Mouse (Mus musculus) gastrocnemius, postnatal 10 days (tissue): ENCODE measurements around the gene Ptger1. TPM values are rescaled to one million over a fixed set of nuclear protein-coding genes. Genes with fewer than 3 reads are reported as not detected.

Experiments used
- DNase-seq: peaks from one replicate; pipeline ENCODE4 v3.0.0; 2021; ENCODE audit warnings: mixed read lengths
- total RNA-seq, 2 experiments: library from RNA; stranded (reverse); gene quantifications; 2 replicates each; pipeline ENCODE4 v1.2.3; 2021

Ptger1 gene
- total RNA-seq, 2 experiments from 2014 or later = 0.14 to 0.38 TPM

DNA sequence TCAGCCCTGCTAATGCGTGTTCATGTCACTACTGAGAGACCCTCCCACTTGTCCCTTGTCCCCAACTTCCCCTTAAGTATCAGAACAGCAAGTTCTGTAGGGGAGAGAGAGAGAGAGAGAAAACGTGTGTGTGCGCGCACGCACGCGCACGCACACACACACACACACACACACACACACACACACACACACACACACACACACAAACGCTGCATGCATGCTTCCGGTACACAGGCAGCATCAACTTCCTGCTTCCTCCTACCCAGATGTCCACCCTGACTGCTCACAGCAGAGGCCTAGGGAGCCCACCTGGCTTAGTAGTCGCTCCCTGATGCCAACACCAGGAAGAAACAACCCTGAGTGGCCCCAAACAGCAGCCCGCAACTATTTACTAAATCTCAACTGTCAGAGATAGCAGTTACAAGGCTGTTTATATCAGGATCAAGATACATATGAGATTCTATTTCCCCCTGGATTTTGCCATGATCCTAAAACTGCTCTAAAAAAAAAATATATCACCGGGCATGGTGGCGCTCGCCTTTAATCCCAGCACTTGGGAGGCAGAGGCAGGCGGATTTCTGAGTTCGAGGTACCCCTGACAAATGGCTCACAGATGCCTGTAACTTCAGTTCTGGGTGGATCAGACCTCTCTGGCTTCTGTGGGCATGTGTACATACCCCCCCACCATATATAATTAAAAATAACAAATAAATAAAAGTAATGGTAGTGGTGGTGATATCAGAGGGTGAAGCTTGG is 29.1 kb downstream of the Ptger1 start:
- no peak for DNase-seq

DNA sequence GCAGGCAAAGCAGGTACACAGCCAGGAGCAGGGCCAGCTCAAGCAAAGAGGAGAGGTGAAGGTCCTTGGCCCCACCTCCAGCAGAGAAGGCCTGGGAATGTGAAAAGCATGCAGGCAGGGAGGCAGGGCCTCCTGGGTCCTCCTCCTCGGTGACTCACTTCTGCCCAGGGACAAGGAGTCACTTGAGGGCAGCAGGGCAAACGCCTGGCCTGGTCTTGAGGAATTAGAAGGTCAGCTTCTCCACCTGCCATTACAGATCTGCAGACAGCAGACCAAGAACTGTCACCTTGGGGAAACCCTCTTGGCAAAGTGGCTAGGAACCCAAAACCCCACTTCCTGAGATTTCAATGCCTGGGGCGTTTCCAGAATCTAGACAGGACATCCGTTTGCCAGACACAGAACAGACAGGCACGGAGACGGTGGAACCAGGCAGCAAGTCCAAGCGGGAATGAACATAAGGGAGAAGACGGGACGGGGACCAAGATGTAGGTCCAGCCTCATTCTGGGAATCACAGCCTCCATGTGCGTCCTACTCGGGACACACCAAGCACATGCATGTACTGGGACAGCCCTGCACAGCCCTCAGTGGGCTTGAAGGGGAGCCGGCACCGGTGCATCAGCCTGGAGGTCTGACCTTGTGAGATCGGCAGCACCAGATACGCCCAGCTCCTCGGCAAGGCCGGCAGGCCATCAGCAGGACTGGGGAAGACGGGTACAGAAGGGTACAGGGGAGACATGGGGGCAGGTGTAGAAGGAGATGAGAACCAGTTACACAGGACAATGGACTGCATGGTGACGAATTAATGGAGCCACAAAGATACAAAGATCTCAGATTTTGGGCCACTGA is 31.1 kb downstream of the Ptger1 start:
- no peak for DNase-seq

DNA sequence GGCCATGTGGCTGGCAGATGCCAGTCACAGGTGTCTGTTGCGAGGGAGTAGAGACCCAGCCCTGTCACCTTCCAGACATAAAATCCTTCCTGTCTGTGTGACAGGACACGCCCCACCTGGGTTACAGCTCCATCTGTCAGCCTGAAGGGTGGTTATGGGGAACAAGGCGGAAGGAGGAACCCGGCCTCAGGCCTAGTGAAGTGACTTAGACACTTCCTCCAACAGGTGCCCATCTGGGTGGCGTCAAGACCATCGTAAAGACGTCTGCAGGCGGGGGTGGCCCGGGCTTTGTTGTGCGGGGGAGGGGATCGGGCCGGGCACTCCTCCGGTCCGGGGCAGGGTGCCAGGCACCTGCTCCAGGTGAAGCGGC is 31.8 kb downstream of the Ptger1 start:
- DNase-seq = peak; percentile 47

DNA sequence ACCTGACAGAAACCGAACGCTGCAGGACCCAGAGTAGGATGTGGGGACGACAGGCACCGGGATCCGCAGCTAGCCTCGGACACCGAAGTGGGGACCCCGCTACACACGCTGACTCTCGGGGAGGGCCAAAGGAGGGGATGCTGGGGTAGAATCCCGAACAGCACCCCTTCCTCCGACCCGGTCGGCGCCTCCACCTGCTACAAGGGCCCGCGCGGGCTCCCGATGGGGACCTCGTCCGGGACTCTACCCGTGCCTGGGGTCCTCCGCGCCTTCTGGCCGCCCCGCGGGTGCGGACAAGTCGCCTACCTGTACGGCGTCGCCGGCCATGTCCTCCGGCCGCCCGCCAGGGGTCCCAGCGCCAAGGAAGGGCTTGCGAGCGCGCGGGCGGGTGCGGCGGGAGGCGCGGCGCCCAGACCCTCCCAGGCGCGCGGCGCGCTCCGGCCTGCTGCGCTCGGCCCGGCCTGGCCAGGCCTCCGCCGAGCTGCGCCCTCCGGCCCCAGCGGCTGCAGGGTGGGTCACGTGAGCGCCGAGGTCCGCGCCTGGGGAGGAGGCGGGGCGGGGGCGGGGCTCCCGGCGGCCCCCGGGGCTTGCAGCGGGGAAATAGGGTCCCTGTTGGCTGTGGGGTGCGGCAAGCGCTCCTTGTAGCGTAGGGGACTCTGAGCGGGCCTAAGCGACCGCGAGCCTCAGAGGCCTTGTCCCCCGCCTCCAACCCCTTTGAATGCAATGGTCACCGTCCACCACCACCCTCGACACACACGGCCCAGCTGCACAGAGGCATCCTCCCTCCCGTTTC is 32.4 kb downstream of the Ptger1 start, which contains the start of gene Pkn1:
TSS of gene Pkn1 (minus strand) at position 519 of the 793 bp plus-strand sequence.
- DNase-seq = peak; percentile 82

DNA sequence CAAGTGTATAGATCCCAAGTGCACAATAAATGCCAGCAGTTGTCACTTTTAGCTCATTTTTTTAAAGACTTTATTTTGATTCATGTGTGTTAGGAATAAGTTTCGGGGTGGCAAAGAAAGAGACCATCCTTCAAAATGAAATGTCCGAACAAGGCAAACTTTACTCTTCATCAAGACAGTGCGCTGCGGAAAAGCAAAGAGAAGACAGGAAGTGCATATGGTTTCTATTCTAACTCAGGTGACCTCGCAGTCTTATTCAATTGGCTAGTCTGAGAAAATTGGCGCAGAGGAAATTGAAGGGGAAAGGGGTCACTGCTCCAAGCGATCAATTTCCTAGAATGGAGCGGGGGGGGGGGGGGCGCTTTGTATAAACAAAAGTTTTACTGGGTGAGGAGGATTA is 33.1 kb downstream of the Ptger1 start:
- DNase-seq = no peak

DNA sequence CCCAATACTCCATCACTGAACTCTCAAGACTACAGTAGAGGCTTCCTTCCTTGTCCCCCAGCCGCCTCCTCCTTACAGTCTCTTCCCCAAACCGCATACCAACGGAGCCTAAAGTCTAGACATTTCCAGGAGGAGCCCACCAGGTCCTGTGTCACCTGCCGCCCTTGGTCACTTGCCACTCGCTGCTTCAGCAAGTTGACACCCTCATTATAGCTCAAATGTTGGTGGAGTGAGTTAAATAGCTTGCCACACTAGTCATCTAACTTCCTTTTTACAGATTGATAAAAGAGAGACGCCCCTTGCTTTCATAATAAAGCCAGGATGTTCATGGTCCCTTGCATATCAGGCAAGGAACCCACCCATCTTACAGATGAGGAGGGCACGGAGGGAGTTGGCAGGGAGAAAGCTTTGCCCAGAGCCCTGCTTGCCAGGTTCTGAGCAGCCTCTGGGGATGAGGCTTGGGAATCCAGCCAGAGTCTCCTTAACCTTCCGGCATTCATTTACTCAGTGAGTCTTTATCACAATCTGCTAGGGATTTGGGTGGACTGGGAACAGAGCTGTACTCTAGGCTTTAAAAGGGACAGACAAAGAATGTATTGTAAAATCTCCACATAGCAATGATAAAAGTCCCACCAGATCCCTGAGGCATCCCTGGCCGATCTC is 34.1 kb downstream of the Ptger1 start:
- DNase-seq = no peak

DNA sequence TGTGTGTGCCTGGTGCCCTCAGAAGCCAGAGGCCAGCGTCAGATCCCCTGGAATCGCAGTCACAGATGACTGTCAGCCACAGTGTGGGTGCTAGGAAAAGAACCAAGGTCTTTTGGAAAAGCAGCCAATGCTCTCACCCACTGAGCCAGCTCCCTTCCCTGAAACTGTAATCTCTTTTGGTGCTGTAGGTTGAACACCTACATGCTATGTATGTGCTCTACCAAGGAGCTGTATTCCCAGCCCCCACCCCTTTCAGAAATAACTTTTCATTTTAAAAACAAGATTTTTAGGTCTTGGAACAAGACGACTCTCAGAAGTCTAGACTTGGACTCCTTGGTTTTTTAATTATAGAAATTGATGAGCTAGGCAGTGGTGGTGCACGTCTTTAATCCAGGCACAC is 36.9 kb downstream of the Ptger1 start:
- no peak for DNase-seq

DNA sequence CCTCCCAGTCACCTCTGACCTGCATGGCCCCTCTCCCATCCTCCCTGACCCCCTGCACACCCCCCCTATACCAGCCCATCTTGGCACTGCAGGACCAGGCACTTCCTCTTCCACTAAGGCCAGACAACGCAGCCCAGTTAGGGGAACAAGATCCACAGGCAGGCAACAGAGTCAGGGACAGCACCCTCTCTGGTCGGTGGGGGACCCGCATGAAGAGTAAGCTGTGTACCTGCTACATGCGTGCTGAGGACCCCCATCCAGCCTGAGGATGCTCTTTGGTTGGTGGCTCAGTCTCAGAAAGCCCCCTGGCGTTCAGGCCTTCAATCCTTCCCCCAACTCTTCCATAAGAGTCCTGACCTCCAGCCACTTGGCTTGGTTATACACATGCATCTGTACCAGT is 39.9 kb downstream of the Ptger1 start:
- no peak for DNase-seq

DNA sequence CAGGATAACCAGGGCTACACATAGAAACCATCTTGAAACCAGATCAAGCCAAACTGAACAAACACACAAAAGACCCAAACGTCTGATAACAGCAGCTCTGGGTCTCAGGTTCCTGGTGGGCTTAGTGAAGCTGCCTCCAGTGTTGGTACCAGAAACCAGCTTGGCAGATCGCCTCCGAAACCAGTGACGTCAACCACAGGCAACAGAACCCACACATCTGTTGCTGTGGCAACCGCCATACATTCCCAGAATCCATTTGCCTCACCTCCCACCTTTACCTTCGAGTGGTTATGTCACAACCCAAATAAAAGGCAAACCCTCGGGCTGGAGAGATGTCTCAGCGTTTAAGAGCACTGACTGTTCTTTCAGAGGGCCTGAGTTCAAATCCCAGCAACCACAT is 41.1 kb downstream of the Ptger1 start:
- no peak for DNase-seq

DNA sequence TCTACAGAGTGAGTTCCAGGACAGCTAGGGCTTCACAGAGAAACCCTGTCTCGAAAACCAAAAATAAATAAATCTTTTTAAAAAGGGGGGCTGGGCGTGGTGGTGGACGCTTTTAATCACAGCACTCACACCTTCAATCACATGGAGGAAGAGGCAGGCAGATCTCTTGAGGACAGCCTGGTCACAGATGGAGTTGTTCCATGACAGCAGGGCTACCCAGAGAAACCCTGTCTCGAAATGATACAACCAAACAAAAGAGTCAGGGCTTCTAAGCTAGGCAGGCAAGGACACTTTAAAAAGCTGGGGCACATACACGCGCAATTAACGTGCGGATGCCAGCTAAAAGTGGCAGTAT is 48.2 kb downstream of the Ptger1 start:
- no peak for DNase-seq

DNA sequence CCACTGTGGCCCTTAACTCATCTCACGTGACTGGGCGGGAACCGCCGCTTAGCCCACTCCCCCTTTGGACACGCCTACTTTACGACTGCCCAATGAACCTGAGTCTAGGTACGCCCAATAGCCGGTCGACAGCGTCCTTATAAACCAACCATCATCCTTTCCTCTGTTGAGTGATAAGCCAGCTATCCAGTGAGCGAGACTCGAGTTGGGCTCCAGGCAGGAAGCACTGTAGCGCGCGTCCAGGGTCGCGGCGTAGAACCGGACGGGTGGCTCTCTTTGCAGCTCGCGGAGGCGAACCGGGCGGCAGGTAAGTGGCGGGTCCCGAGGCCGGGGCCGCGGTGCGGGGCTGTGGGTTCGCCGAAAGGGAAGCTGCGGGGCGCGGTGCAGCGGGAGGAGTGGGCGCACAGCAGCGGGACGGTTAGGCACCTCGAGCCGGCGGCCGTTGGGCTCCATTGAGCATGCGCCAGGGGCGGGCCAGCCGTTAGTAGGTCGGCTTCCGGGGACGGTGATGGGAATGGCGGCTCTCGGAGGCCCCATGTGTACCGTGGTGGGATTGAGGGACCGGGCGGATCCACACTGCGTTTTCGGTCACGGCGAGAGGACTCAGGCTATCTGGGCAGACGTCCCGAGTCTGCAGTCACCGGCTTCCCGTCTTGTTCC is 48.7 kb downstream of the Ptger1 start, which contains the start of gene Ddx39:
TSS of gene Ddx39 (plus strand) at position 147 of the 660 bp plus-strand sequence.
- DNase-seq = peak; percentile 93

DNA sequence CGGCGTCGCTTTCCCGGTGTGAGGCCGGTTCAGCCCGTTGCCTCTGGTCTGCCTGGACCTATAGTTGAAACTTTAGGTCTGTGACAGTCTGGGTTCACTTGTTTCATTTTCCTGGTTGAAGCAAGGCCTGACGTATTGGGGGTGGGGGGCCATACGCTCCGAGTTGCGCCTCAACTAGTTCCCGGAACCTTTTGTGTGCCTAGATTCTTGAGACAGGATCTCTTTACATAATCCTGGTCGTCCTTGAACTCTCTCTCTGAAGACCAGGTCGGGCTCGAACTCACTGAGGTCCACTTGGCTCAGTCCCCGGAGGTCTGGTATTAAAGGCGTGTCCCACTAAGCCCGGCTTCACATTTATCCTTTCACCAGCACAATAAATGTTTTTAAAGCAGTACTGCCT is 49.3 kb downstream of the Ptger1 start:
- DNase-seq = no peak

DNA sequence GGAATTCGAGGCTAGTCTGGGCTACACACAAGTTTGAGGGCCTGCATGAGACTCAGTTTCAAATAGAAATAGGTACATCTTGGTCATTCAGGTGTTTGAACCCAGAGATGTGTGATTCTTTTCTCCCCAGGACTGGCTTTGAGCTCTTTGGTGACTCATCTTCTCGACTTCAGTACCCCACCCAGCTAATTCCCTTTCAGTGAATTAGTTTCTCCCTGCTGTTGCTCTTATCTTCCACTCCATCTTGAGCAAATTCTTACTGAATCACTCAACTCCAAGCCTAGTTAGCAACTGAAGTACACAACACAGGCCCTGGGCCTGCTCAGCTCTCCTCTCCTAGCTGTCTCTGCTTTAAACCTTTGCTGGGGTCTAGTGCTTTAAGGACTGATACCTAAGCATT is 50.1 kb downstream of the Ptger1 start:
- DNase-seq = no peak

DNA sequence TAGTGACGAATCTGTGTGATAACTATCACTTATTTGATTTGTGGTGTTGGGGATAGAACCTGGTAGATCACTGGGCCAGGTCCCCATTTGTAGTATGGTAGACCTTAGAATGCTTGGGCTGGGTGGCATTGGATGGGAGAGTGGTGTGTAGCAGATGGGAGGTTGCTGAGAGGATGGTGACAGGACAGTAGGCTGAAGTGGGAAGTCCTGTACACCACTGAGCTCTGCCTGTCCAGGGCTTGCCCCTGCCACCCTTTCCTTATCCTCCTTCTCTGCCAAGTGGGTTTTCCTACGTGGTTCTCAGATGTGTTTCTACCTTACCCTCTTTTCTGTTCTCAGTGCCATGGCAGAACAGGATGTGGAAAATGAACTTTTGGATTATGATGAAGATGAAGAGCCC is 52.6 kb downstream of the Ptger1 start:
- DNase-seq = no peak

DNA sequence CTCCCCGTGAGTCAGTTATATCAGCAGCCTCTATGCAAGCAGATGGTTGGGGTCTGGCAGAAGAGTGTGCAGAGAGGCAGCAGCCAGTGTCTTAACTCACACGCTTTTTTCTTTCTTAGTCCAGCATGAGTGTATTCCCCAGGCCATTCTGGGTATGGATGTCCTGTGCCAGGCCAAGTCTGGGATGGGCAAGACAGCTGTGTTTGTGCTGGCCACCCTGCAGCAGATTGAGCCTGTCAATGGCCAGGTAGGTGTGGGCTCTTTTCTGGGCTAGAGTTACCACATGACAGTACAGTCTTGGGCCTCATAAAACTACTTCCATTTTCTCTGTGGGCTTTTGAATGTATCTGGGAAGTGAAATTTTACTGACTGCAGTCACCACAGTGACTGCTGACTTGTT is 53.2 kb downstream of the Ptger1 start:
- DNase-seq = no peak

DNA sequence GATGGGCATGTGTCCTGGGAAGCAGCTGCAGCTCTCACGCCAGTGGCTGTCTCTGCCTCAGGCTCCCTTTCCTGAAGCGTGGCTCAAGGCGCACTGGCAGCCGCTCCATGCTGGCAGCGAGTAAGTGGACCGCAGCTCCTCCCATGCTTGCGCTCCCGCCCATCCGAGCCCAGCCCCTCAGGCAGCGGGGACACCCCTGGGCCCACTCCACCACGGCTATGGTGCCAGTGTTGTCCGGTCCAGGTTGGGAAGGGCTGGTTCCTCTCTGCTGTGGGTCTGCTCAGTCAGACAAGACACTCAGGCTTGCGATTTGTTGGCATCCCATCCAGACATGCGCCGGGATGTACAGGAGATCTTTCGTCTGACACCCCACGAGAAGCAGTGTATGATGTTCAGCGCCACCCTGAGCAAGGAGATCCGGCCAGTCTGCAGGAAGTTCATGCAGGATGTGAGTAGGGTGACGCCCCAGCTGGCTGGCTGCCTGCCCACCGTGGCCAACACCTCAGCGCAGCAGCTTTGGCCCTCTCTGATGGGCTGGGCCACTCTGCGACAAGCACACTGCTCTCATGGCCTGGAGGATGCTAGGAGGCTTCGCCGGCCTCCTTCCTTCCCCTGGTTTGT is 55.0 kb downstream of the Ptger1 start:
- DNase-seq = peak; percentile 48

Other genes starting within 250 kb of the Ptger1 start
- gene Scoc, start 208.3 kb upstream of the Ptger1 start, total RNA-seq = 10 to 100 TPM; 42.5 to 47.1 TPM
- not detected for gene Olfr370, start 130.9 kb upstream of the Ptger1 start, total RNA-seq
- gene Ndufb7, start 100.0 kb upstream of the Ptger1 start, total RNA-seq = 100 to 1,000 TPM; 408 to 467 TPM
- 100 to 1,000 TPM; 422 to 448 TPM for gene Tecr, start 58.7 kb upstream of the Ptger1 start, total RNA-seq
- 10 to 100 TPM; 10.3 to 11.7 TPM for gene Dnajb1, start 58.5 kb upstream of the Ptger1 start, total RNA-seq
- gene Gipc1, start 14.0 kb upstream of the Ptger1 start, total RNA-seq = 10 to 100 TPM; 28.0 to 34.5 TPM
- gene Pkn1, start 32.5 kb downstream of the Ptger1 start, total RNA-seq = 10 to 100 TPM; 53.4 to 54.7 TPM
- 10 to 100 TPM; 19.4 to 20.6 TPM for gene Ddx39, start 48.5 kb downstream of the Ptger1 start, total RNA-seq
- gene Adgre5, start 74.6 kb downstream of the Ptger1 start, total RNA-seq = 10 to 100 TPM; 40.6 to 59.8 TPM
- gene Adgrl1, start 233.4 kb downstream of the Ptger1 start, total RNA-seq = 10 to 100 TPM; 19.6 to 25.2 TPM